Mouse (Mus musculus) C2C12 (cell line): Measurements from ENCODE around the gene Ttc12. TPM values are rescaled to one million over a fixed set of nuclear protein-coding genes. Genes with fewer than 3 reads are reported as not detected.

Source experiments
- H3K27me3 ChIP-seq: one replicate; pipeline ENCODE4 v1.6.1; 2011; ENCODE audit not compliant: control insufficient read depth, insufficient read depth, insufficient read length
- H3K36me3 ChIP-seq: one replicate; pipeline ENCODE4 v1.6.1; 2011; ENCODE audit not compliant: control insufficient read depth, insufficient read depth
- H3K4me3 ChIP-seq: one replicate; pipeline ENCODE4 v1.5.1; 2011; ENCODE audit warnings: mild to moderate bottlenecking, control low read depth; ENCODE audit not compliant: poor library complexity, insufficient read depth, severe bottlenecking
- H3K79me2 ChIP-seq: one replicate; pipeline ENCODE4 v1.6.1; 2011; ENCODE audit not compliant: control insufficient read depth, insufficient read depth
- H3K79me3 ChIP-seq: one replicate; pipeline ENCODE4 v1.6.1; 2011; ENCODE audit warnings: low read depth, control low read depth
- H3ac ChIP-seq: one replicate; pipeline ENCODE3; 2011; ENCODE audit warnings: low read depth; ENCODE audit not compliant: control insufficient read depth, insufficient read length
- CEBPB ChIP-seq: IDR thresholded peaks from one replicate; pipeline ENCODE4 v1.6.1; 2011; ENCODE audit warnings: low read depth, mild to moderate bottlenecking, control low read depth, moderate library complexity
- CTCF ChIP-seq: IDR thresholded peaks from one replicate; pipeline ENCODE4 v1.5.1; 2011; ENCODE audit not compliant: control insufficient read depth, insufficient read depth, insufficient read length
- FOSL1 ChIP-seq: IDR thresholded peaks from one replicate; pipeline ENCODE4 v1.8.0; 2011; ENCODE audit warnings: mild to moderate bottlenecking, low read length; ENCODE audit not compliant: poor library complexity, insufficient read depth, severe bottlenecking
- MAX ChIP-seq: IDR thresholded peaks from one replicate; pipeline ENCODE4 v1.6.1; 2011; ENCODE audit warnings: mild to moderate bottlenecking, control low read depth
- MYOD1 ChIP-seq: IDR thresholded peaks from one replicate; pipeline ENCODE4 v1.6.1; 2011; ENCODE audit warnings: low read depth; ENCODE audit not compliant: control insufficient read depth, insufficient read length
- MYOG ChIP-seq: IDR thresholded peaks from one replicate; pipeline ENCODE4 v1.6.1; 2011; ENCODE audit not compliant: control insufficient read depth, insufficient read length; ENCODE audit errors: extremely low read depth
- USF1 ChIP-seq: IDR thresholded peaks from one replicate; pipeline ENCODE4 v1.6.1; 2011; ENCODE audit warnings: low read depth, mild to moderate bottlenecking, control low read depth, moderate library complexity
- polyA plus RNA-seq: library from polyadenylated mRNA; unstranded; fragments of >200 nt; fragmentation: generic; extraction: Trizol; gene quantifications from one replicate; pipeline ENCODE4 v1.2.1, GENCODE M21; 2012; ENCODE audit warnings: missing spikeins

Ttc12 gene
- polyA plus RNA-seq, 1 experiment, result 2.4 TPM

GRCm38 (mm10) chr9:49523881-49524280, 37.9 kb upstream of the Ttc12 start:
- Histone ChIP-seq H3K4me3 (no peak overlapping the region), H3K79me2 (no peaks in the 10 kb centered on the region), H3K36me3 (peaks cover 15% of the 10 kb centered on the region), H3K79me3 (no peaks in the 10 kb centered on the region), H3K27me3 (no peaks in the 10 kb centered on the region), H3ac (no peak overlapping the region)
- TF ChIP-seq USF1 (no peak), MYOD1 (no peak), MAX (no peak), CTCF (no peak), MYOG (no peak), FOSL1 (no peak), CEBPB (no peak)

GRCm38 (mm10) chr9:49514306-49514705, 28.3 kb upstream of the Ttc12 start:
- TF ChIP-seq FOSL1 (no peak), MYOD1 (no peak), MAX (no peak)
- H3K27me3 ChIP-seq, result no peaks in the 10 kb centered on the region
- no peaks in the 10 kb centered on the region for H3K79me3 ChIP-seq
- H3K4me3 ChIP-seq, result no peak overlapping the region
- H3ac ChIP-seq, result no peak overlapping the region
- H3K79me2 ChIP-seq, result no peaks in the 10 kb centered on the region
- peaks cover 4% of the 10 kb centered on the region for H3K36me3 ChIP-seq

- peaks cover 2% of the 10 kb centered on the region for H3K36me3 ChIP-seq
- H3ac ChIP-seq, result no peak overlapping the region
- no peak overlapping the region for H3K4me3 ChIP-seq
- TF ChIP-seq MYOG (no peak), USF1 (no peak), CTCF (no peak), FOSL1 (no peak), MYOD1 (no peak)
- no peaks in the 10 kb centered on the region for H3K79me3 ChIP-seq
- H3K27me3 ChIP-seq, result no peaks in the 10 kb centered on the region
- H3K79me2 ChIP-seq, result no peaks in the 10 kb centered on the region
Measured at GRCm38 (mm10) chr9:49510666-49511065, 24.6 kb upstream of the Ttc12 start.

GRCm38 (mm10) chr9:49509628-49510027, 23.6 kb upstream of the Ttc12 start:
- no peak for TF ChIP-seq MYOD1
- no peak for TF ChIP-seq MAX
- TF ChIP-seq FOSL1, result no peak
- TF ChIP-seq CTCF, result no peak
- TF ChIP-seq USF1, result no peak
- TF ChIP-seq MYOG, result no peak
- TF ChIP-seq CEBPB, result no peak
- H3K27me3 ChIP-seq, result no peaks in the 10 kb centered on the region
- no peak overlapping the region for H3K4me3 ChIP-seq
- H3K36me3 ChIP-seq, result no peaks in the 10 kb centered on the region
- H3K79me3 ChIP-seq, result no peaks in the 10 kb centered on the region
- H3ac ChIP-seq, result no peak overlapping the region
- no peaks in the 10 kb centered on the region for H3K79me2 ChIP-seq

GRCm38 (mm10) chr9:49509094-49509493, 23.1 kb upstream of the Ttc12 start:
- no peaks in the 10 kb centered on the region for H3K36me3 ChIP-seq

GRCm38 (mm10) chr9:49507829-49508585, 22.0 kb upstream of the Ttc12 start:
- no peak for TF ChIP-seq MAX
- TF ChIP-seq CEBPB, result no peak
- TF ChIP-seq FOSL1, result no peak
- no peak for TF ChIP-seq MYOG
- no peak for TF ChIP-seq CTCF
- TF ChIP-seq MYOD1, result no peak
- no peaks in the 10 kb centered on the region for H3K36me3 ChIP-seq
- no peak overlapping the region for H3ac ChIP-seq

More at GRCm38 (mm10) chr9:49509094-49509493, 23.1 kb upstream of the Ttc12 start:
- Histone ChIP-seq H3K27me3 (no peaks in the 10 kb centered on the region), H3K4me3 (no peak overlapping the region), H3K79me3 (no peaks in the 10 kb centered on the region), H3K79me2 (no peaks in the 10 kb centered on the region), H3ac (no peak overlapping the region)
- TF ChIP-seq USF1 (no peak), CTCF (no peak), MYOG (no peak), CEBPB (no peak), FOSL1 (no peak), MYOD1 (no peak), MAX (no peak)

More at GRCm38 (mm10) chr9:49507829-49508585, 22.0 kb upstream of the Ttc12 start:
- no peaks in the 10 kb centered on the region for H3K27me3 ChIP-seq
- H3K4me3 ChIP-seq, result no peak overlapping the region
- no peaks in the 10 kb centered on the region for H3K79me3 ChIP-seq
- H3K79me2 ChIP-seq, result no peaks in the 10 kb centered on the region
